Mouse (Mus musculus): ENCODE measurements around the gene Hist1h4c.
A peak's percentile ranks its signal among the peaks of the same experiment; 100 is the strongest.

Hist1h4c gene

DNA sequence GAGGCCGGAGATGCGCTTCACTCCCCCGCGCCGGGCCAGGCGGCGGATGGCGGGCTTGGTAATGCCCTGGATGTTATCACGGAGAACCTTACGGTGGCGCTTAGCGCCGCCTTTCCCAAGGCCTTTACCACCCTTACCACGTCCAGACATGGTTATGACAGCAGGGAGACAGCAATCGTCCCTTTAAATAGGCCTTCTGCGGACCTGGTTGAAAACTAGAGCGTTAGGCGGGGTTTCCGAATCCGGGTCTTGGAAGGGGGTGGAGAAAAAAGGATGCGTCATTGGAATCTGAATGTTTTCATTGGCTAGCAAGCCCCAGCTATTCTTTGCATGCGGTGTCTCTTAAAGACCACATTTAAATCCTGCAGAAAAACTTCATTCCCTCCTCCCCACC is at the start of gene Hist1h4c:
Hist1h4c (minus strand) TSS at position 155 of the 394 bp plus-strand sequence.
- DNase-seq (ENCODE audit: extremely low spot score, low read depth, low spot score), result peak; percentile 99

DNA sequence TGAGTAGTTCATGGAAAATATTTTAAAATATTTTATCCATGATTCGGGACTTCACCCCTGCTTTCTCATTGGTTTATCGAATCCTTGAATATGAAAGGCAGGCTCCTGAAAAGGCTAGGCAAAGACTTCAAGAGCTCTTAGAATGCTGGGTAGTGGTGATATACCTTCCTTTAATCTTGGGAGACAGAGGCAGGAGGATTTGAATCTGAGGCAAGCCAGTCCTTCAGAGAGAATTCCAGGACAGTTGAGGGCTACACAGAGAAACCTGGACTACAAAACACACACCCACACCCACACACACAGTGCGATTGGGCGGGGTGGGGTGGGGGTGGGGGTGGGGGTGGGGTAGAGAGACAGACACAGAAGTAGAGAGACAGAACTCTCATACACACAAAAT is 49.6 kb upstream of the Hist1h4c start:
- no peak for DNase-seq (ENCODE audit: extremely low spot score, low read depth, low spot score)

DNA sequence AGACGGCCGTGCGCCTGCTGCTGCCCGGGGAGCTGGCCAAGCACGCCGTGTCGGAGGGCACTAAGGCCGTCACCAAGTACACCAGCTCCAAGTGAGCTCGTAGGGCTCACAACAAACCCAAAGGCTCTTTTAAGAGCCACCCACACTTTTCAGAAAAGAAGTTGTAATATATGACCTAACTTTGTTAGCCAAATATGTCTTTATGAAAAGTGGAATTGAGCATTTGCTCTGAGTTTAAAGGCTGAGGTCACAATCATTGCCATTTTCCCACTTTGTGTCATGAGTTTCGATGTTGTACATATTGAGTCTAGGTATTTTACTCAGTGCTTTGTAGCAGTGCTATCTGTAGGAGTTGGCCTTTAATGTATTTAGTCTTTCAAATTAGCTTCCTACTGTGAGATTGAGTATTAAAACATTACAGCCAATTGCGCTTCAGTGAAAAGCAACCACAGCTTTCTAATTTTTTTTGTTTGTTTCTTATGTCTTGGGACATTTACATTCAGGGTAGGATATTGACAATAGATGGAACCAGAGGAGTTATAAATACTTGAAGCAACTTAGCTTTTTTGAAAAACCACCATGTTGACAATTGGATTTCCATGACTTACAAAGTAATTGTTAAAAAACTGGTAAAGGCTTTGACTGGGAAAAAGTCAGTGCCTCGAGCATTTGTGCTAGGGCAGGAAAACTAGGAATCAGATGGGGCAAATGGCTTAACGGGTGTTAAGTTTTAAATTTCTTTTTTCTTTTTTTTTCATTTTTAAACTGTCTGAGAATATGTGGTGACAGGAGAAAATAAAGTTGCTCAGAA is 49.0 kb upstream of the Hist1h4c start:
- DNase-seq (ENCODE audit: extremely low spot score, low read depth, low spot score), result peak; percentile 62

DNA sequence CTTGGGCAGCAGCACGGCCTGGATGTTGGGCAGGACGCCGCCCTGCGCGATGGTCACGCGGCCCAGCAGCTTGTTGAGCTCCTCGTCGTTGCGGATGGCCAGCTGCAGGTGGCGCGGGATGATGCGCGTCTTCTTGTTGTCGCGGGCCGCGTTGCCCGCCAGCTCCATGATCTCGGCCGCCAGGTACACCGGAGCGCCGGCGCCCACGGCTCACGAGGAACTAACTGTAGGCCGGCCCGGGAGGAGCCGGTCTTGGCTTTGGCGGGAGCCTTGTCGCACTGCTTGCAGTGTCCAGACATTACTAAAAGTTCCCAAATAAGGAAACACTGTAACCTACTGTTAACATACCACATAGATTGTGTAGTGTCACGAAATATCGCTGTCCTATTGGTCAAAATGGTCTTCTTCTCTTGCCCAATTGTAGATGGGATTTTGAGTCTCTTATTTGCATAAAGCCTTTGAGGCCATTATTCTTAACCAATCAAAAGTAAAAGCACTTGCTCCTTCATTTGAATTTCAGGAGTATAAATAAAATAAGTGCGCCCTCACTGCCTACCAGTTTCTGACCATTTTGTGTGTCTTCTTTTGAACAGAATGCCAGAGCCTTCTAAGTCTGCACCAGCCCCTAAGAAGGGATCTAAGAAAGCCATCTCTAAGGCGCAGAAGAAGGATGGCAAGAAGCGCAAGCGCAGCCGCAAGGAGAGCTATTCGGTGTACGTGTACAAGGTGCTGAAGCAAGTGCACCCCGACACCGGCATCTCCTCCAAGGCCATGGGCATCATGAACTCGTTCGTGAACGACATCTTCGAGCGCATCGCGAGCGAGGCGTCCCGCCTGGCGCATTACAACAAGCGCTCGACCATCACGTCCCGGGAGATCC is 48.2 kb upstream of the Hist1h4c start, which contains the start of gene Hist1h2bb:
Hist1h2bb (plus strand) TSS at position 534 of the 880 bp plus-strand sequence.
- DNase-seq (ENCODE audit: extremely low spot score, low read depth, low spot score), result peak; percentile 93

DNA sequence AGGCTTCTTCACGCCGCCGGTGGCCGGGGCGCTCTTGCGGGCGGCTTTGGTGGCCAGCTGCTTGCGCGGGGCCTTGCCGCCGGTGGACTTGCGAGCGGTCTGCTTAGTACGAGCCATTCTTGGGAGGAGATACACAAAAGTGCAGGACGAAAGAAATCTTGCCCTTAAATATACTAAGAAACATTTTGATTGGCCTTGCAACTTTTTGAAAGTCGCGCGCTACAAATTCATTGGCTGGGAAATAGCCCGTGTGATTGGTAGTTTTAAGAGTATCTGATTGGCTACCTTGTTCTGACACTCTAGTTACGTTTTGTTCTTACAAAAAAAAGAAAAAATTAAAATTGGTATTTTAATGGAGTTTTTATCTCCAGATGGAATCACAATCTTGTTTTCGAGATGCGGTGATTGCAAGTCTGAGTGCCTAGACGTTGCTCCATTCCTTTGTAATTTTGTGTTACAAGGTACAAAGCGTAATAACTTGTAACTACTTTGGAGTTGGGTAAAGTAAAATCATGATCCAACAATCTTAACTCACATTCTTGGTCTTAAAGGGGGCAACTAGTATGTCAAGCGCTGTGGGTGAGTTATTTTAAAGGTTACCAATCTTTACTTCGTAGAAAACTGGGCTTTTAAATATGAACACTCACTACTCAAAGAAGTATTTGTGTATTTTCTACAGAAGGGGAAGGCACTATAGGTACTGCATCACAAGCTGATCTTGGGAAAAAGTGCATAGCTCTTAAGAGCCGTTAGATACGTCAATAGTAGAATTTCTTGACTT is 47.3 kb upstream of the Hist1h4c start, which contains the start of gene Hist1h3c:
Hist1h3c (minus strand) TSS at position 222 of the 781 bp plus-strand sequence.
- peak; percentile 91 for DNase-seq (ENCODE audit: extremely low spot score, low read depth, low spot score)

DNA sequence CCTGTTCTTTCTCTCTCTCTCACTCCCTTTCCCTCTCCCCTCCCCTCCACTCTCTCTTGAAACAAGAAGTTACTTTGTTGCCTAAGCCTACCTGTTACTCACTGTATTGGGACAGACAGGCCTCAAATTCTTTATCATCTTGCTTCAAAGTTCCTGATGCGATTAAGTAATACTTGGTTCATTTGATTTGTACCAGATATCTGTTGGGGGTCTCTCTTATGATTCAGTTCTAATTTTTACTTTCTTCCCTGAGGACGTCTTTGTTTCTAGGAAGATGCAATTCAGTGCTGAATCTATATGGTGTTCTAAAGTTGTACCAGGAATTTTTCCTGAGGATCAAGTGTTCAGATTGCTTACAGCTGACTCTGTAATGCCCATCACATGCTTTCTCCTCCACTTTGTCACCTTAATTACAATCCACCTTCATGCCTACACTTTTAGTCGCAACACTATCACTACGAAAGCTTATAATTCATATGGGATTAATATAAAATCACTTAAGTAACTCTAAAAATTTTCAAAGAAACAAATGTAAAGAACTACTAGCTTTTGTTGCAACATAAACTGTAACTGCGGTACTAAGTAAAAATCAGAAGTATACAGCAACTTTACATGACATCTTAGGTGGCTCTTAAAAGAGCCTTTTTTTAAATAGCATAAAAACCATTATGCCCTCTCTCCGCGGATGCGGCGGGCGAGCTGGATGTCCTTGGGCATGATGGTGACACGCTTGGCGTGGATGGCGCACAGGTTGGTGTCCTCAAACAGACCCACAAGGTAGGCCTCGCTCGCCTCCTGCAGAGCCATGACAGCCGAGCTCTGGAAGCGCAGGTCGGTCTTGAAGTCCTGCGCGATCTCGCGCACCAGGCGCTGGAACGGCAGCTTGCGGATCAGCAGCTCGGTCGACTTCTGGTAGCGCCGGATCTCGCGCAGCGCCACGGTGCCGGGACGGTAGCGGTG is 46.4 kb upstream of the Hist1h4c start:
- peak; percentile 68 for DNase-seq (ENCODE audit: extremely low spot score, low read depth, low spot score)

DNA sequence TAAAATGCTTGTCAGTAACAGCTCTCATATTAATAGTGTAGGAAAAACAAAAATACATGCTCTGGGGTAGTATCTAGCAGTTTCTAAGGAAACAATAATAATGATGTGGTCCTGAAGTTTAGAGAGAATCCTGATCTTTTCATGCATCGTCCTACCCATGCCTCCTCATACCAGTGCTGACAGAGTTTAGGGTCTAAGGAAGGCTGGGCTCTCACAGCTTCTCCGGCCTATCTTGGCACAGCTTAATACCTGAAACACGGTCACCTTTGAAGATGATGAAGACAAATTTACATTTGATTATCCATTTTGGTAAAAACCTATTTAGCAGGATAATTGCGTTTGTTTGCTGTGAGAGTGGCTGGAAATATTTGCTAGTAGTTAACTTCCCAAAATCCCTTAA is 45.7 kb upstream of the Hist1h4c start:
- no peak for DNase-seq (ENCODE audit: extremely low spot score, low read depth, low spot score)

DNA sequence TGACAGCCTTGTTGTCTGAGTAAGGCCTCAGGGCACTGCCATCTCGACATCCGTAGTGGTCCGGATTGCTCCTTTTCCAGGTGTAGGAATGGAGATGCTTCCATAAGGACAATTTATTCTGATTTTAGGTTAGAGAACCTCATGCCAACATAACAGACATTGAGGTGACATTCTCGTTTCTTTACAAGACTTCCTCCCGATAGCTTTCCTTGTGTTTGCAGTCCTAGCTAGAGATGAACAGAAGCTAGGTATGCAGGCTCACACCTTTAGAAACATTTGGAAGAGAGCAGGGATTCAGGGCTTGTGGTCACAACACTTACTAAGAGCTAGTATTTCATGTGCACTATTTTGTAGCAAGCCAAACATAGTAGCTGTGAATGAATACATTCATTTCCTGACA is 45.0 kb upstream of the Hist1h4c start:
- no peak for DNase-seq (ENCODE audit: extremely low spot score, low read depth, low spot score)

DNA sequence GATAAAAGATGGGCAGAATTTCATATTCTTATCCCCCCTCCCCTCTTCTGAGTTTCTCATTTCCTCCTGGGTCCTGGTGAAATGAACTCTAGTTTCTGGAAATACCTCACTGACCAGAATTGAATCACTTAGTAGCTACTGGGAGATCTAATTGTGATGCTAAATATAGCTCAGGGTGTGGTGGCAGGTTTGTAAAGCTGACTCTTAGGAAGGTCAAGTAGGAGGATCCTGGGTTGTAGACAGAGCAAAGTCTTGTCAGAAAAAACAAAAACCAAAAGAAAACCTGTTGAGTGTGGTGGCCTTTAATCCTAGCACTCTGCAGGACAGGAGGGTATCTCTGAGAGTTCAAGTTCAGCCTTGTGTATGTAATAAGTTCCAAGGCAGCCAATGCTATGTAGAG is 43.8 kb upstream of the Hist1h4c start:
- DNase-seq (ENCODE audit: extremely low spot score, low read depth, low spot score), result no peak

DNA sequence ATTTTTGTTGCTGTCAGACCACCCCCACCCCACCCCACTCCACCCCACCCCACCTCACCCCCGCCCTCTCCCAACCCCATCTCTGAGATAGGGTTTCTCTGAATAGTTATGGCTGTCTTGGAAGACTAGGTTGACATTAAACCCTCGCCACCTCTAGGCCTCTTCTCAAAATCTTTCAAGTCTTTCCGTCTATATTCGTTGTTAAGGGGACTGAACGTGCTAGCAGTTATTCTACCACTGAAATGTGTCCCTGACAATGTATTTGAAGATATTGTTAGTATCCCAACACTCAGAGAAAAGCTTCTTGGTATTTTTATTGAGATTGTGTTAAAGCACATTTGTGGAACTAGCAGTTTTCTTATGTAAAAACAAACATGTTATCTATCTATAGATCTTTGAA is 42.7 kb upstream of the Hist1h4c start:
- no peak for DNase-seq (ENCODE audit: extremely low spot score, low read depth, low spot score)

DNA sequence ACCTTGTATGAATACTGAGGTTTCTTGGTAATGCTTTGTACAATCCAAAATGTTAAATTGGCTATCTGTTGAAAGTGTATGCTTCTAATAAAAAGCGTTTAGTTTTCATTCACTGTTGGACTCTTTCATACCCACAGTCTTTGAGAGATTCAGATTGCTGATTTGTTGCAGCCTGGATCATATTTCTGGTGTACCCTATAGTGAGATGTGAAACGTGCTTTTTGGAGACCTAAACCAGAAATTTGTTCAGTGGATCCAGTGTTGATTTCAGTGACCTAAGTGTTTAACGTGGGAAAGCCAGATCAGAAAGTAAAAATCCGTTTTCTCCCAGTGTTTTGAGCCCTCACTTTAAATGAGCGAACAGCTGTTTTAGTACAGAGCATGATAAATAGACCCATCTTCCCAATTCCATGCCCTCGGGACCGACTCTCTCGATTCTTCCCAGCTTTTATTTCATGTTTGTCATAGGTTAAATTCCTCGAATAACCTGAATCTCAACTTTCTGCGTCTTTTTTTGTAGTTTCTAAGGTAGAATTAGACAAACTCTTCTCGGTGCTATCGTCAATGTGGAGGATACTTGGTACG is 42.1 kb upstream of the Hist1h4c start:
- no peak for DNase-seq (ENCODE audit: extremely low spot score, low read depth, low spot score)

DNA sequence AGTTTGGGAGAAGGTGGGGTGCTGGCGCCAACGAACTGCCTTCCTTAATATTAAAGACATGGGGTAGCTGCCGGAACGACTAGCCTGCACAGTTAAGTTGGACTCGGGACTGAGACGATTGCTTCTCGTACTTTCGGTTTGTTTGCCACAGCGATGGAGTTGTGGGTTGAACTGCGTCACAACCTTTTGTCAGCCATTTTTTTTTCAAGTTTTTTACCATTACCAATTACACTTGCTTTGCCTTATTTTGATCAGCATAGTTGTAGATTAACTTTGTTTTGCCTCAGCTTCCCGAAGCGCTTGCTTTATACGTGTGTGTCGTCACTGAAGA is 41.6 kb upstream of the Hist1h4c start:
- peak; percentile 77 for DNase-seq (ENCODE audit: extremely low spot score, low read depth, low spot score)

DNA sequence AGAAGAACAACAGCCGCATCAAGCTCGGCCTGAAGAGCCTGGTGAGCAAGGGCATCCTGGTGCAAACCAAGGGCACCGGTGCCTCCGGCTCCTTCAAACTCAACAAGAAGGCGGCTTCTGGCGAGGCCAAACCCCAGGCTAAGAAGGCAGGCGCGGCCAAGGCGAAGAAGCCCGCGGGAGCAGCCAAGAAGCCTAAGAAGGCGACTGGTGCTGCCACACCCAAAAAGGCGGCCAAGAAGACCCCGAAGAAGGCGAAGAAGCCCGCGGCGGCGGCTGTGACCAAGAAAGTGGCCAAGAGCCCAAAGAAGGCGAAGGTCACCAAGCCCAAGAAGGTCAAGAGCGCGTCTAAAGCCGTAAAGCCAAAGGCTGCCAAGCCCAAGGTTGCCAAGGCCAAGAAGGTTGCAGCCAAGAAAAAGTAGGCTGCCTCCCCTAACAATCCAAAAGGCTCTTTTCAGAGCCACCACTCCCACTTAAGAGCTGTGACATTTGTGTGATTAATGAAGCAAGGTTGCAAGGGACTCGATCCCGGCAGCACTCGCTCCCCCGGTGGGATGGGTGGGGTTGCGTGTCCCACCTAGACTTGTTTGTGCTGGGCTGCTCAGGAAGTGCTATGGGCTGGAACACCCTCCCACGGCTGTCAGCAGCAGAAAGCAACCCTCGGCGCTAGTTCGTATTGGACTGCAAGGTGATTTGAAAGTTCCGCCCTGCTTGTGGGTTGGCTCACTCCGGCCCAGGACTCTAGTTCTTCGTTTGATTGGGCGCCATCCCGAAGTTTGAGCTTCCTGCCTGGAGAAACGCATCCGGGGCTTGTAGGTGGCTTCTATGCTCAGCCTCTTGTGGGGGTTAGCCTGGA is 41.0 kb upstream of the Hist1h4c start:
- peak; percentile 90 for DNase-seq (ENCODE audit: extremely low spot score, low read depth, low spot score)

DNA sequence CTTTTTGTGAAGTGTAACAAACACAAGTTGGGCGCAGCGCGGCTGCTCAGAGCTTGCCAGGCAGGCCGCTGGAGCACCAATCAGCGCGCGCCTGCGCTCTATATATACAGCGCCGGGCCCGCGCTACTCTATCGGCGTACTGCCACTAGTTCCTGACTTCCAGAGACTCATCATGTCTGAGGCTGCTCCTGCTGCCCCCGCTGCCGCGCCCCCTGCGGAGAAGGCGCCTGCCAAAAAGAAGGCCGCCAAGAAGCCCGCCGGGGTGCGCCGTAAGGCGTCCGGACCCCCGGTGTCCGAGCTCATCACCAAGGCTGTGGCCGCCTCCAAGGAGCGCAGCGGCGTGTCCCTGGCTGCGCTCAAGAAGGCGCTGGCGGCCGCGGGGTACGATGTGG is 40.4 kb upstream of the Hist1h4c start, which contains the start of gene Hist1h1c:
Hist1h1c (plus strand) TSS at position 132 of the 392 bp plus-strand sequence.
- DNase-seq (ENCODE audit: extremely low spot score, low read depth, low spot score), result no peak

DNA sequence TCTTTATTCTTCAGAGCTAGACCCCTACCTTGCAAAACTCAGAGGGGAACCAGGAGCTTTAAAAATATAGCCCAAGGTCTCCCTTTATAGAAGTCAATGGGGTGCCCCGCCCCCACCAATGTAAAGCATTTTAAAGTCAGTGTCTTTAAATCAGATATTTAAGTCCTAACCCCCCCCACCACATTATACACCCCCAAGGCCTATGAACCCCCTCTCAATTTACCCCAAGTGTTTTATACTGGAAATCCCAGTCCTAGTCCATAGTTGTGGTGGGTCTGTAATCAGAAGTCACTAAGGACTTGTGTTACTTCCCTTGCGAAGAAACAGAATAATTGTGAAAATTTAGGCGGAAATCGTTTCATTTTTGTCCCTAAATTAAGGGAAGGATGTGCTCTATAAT is 39.8 kb upstream of the Hist1h4c start:
- no peak for DNase-seq (ENCODE audit: extremely low spot score, low read depth, low spot score)

DNA sequence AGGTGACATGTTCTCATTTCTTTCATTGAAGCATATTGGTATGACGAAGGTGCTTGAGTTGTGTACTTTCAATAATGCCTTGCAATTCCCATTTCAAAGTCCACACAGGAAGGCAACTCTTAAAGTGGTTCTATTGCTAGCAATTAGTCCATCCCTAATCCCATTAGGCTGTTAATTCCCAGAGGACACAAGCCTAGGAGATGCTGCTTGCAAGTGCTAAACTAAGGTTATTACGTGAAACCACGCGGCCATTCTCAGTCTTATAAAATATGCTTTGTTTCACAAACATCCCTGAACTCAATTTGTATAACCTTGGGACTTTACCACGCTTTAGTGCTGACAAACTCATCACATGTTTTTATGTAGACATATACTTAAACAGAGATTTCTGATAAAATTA is 38.8 kb upstream of the Hist1h4c start:
- DNase-seq (ENCODE audit: extremely low spot score, low read depth, low spot score), result no peak

DNA sequence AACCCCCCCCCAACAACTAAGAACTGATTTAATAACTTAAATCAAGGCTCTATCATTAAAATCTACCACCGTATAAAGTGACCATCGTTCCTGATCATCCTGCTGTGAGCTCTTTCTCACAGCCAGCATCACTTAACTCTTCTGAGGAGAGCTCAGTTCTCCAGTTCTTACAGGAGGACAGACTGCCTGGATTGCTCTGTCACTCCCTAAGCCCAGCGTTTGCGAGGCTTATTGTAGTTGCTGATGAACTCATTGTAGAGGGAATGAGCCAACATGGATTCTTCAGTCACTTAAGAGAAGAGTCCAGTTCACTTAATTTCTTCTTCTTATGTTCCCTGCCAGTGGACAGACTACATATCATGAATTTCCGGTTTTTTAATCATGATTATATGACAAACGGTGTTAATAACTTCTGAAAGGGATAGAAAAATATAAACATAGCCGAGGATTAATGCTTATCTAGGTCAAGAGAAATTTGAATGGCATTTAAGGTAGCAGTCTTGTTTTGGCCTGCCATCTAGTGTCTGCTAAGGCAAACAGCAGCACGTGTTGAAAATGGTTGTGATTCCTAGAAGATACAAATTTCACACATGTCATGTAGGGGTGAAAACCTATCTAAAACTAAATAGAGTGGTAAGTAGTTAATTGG is 34.0 kb upstream of the Hist1h4c start:
- no peak for DNase-seq (ENCODE audit: extremely low spot score, low read depth, low spot score)

DNA sequence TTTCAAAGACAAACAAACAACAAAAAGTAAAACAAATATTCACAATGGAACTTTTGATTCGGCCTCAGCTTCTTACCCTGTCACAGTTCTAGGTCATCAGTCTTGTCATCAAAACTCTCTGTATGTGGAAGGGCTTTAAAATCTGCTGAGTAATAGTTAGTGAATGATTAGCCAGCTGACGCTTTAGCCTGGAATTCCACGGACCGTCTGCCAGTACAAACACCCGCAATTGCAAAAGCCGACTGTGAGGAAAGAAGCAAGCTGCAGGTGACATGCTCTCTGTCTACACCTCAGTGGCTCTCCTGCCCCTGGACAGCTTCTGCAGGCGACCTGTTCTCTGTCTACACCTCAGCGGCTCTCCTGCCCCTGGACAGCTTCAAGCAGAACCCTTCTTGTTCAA is 32.2 kb upstream of the Hist1h4c start:
- DNase-seq (ENCODE audit: extremely low spot score, low read depth, low spot score), result no peak

Data from hindlimb bud, embryonic 11.5 days (tissue).